Mouse (Mus musculus): ENCODE data around the gene Vip.

Vip gene

DNA sequence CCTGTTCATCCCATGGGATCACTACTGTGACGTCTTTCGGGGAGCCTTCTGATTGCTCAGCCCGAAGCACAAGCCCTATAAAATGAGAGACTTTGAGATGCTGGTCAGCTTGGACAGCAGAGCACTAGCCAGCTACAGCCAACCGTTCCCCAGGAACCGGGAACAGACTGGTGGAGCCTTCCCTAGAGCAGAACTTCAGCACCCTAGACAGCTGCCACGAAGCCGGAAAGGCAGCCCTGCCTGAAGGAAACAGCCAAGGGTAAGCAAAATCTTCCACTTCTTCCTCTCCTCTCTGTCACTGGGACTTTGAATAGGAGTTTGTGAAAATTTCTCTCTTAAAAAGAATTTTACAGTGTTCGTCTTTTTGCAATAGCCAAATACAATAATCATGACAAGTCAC is at the start of gene Vip:
Vip (plus strand) TSS at position 107 of the 400 bp plus-strand sequence.
- DNase-seq (ENCODE audit: low spot score in 2 of 2) = no peak

DNA sequence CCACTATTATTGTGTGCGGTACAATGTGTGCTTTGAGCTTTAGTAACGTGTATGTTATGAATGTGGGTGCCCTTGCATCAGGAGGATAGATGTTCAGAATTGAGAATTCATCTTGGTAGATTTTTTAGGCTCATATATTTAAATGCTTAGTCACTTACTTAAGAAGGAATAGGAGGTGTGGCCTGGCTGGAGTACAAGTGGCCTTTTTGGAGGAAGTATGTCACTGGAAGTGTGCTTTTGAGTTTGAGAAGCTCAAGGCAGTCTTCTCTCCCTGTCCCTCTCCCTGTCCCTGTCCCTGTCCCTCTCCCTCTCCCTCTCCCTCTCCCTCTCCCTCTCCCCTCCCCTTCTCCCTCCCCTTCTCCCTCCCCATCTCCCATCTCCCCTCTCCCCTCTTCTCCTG is 48.0 kb upstream of the Vip start:
- no peak for DNase-seq (ENCODE audit: low spot score in 2 of 2)

DNA sequence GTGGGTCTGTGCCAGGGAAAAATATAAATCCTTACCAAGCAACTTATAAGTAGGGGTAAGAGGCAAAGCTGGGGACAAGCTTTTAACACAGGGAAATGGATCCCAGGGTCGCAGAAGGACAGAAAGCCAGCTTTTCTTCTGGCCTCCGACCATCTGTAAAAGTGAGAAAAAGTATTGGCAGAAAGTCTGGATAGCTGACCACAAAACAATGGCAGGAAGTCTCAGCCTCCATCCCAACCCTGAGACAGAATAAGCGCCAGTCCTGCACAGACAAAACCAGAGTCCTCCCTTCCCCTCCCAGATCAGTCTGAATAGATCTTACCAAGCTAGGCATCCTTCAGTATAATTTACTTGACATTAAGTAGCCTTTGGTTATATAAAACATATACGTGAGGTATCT is 47.0 kb upstream of the Vip start:
- no peak for DNase-seq (ENCODE audit: low spot score in 2 of 2)

DNA sequence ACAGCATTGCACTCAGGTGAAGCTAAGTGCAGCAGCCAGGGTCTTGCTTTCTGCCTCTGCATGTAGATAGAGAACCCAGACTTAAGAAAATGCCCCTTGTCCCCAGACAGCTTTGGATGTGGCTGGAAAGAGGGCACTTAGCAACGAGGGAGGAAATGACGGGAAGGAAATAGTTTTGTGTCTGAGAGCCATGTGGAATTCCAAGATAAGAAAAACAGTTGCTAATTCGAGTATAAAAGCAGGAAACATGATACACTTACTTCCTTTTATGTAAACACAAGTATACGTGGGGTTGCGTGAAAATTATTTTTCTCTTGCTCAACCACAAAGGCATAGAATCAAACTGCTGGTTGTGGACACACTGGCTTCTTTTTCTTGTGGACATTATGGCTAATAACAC is 45.6 kb upstream of the Vip start, which contains the start of gene Myct1:
Myct1 (plus strand) TSS at position 312 of the 400 bp plus-strand sequence.
- DNase-seq (ENCODE audit: low spot score in 2 of 2) = no peak

DNA sequence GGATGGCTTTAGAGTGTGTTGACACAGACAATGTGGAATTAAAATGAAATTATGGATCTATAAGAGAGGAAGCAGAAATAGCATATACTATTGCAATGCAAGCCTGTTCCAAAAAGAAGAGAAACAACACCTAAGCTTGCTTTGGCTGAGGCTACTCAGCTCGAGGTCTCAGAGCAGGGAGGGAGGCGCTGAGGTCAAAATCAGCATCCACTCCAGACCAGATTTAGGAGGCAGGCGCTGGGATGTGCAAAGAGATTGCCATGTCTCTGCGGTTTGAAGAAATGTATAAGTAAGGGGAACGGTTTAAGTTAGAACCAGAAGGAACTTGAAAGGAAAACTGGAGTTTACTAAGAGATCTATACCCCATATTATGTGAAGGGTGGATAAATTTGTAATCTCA is 44.6 kb upstream of the Vip start:
- DNase-seq (ENCODE audit: low spot score in 2 of 2) = no peak

DNA sequence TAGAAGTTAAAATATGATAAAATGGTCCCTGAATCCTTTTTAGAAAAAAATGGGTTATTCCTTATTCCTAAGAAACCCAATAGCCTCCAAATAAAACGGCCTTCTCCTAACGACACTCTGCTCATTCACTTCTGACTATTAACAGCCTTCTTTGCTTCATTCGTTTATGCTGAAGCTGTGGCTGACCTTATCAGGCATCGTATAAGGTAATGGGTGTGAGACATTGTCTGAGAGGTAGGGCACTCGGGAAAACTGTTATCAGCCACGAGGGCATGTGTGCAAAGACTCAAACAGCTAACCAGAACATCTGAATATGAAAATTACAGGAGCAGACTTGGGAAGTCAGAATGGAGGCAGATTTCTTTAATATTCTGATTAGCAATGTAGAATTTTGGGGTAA is 42.5 kb upstream of the Vip start:
- no peak for DNase-seq (ENCODE audit: low spot score in 2 of 2)

DNA sequence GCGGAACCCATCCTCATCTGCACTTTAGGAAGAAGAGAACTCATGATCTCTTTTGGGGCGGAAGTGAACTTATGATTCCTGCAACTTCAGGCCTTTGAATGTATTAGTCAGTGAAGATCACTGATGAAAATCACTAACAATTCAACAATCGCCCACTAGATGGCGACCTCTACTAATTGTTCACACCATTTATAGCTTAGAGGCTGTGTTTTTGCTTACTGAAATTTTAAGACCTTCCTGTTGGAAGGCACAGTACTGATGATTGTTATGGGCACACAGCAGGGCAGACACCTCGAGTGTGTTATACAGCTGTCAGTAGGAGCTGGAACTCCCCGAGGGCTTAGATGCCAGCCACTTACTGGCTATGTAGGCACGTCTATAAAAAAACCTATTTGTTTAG is 38.9 kb upstream of the Vip start:
- peak; percentile 8 to 21 for DNase-seq (ENCODE audit: low spot score in 2 of 2)

DNA sequence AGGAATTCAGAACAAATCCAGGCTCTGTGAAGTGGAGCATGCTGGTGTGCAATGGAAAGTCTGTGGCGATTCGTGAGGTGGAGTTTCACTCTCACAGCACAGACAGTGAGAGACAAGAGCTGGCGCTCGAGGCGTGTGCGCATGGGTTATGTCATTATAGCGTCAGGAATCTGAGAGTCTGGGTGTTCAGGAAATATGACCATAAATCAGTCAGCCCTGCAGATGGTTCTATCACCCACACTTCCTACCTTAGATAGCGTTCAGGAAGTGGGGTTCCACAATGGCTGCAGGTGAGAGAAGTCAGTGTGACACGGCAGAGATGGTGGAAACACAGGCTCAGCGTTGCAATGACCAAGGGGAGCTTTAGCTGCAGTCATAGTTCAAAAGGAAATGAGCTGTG is 35.5 kb upstream of the Vip start:
- DNase-seq (ENCODE audit: low spot score in 2 of 2) = no peak

DNA sequence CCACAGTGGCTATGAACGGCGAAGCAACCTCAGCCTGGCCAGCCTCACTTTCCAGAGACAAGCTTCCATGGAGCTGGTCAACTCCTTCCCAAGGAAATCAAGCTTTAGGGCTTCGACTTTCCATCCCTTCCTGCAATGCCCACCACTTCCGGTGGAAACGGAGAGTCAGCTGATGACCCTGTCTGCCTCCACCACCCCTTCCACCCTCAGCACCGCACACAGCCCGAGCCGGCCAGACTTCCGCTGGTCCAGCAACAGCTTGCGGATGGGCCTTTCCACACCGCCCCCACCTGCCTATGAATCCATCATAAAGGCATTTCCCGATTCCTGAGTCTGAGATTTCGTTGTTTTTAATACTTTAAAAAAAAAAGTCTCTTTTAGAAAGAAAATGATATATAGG is 34.6 kb upstream of the Vip start:
- no peak for DNase-seq (ENCODE audit: low spot score in 2 of 2)

DNA sequence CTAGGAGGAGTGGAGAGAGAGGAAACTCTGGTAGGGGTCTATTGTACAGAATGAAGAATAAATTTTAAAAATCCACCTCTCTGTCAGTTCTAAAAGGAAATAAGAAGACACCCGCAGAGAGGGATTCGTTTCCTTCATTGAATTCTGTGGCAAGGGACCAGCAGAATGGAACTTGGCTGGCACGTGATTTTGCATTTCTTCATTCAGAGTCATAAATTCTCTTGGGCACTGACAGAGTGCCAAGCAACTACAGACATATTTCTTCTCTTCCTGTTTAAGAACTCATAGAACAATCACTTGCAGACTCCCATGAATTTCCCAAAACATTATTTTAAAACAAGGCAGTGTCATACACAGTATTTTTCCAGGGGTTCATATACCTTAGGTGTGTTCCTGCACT is 30.1 kb upstream of the Vip start:
- DNase-seq (ENCODE audit: low spot score in 2 of 2) = no peak

DNA sequence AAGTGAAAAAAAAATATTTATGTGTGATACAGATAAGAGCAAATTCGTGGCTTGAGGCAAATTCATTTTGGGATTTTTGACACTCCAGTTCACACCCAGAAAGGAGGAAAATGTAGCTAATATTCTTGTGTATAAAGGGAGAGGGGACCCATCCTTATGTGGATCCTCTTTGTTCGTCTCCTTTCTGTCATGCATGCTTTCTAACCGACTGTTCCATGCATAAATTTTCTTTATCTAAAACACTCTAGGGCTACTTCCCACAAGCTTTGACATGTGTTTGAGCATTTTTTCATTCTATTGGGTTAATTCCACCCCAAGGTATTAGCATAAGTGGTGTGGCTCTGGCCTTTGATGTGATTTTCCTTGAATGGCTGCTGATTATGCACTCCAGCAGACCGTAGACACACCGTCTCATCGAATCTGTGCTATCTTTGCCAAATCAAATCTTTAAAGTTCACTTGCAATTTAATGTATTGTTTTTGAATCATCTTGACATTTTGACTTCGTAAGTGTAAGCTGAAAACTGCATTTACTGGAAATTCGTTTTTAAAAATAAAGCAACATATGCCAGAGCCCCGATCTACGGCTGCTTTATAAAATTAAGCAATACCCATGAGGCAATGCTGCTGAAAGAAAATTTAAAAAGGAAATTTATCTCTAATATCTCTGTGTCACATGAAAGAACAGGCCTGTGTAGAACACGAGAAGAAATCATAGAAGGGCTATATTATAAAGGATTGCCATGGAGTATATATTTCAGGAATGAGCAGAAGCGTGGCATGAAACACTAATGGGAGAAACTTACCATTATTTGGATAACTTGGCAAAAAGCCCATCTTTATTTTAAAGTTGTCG is 23.6 kb upstream of the Vip start:
- no peak for DNase-seq (ENCODE audit: low spot score in 2 of 2)

DNA sequence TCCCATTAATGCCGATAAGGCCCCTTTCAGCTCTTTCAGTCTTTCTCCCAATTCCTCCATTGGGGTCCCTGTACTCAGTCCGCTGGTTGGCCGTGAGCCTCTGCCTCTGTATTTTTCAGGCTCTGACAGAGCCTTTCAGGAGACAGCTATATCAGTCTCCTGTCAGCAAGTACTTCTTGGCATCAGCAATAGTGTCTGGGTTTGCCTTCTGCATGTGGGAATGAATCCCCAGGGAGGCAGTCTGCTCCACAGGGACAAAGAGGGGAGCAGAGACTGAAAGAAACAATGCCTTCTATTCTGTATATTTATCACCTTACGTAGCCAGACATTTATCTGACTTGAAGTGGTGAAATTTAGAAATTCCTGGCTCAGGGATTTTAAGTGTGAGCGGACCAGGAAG is 12.8 kb upstream of the Vip start:
- DNase-seq (ENCODE audit: low spot score in 2 of 2) = no peak

DNA sequence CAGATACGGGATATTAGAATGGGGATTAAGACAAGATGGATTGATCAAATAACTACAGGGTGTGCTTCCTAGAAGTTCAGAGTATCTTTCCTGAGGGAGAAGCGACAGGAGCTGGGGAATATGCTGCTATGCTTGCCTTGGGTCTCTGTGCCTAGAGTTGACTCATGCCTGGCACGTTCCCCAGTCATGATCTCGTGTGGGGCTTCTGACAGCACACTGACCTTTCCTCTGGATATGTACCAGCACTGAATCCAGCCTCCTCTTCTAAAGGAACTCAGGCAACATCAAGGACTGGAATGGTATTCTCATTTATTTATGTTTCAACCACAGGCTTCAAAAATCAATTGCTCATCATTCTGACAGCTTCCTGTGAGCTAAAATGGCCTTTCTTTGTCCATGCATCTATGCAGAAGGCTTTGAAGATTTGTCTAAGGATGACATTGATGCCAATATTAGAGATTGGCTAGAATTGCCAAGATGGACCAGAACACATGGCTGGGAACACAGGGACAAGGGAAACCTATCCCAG is 5.3 kb upstream of the Vip start:
- no peak for DNase-seq (ENCODE audit: low spot score in 2 of 2)

DNA sequence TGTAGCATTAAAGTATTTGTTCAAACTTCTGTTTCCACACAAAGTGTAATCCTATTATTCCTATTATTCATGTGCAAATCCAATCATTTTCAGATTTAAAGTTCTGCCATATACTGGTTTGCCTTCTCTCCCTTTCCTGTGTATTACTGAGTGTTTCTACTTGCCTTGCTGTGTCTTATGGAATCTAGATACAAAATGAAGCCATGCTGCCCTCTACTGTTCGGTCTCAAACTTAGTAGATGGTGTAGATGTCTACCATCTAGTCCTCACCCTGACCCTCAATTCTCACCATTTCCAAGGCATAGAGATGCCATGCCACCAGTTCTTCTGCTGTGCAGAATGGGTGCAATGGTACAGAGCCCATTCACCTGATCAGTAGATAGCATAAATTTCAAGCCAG is 4.7 kb upstream of the Vip start:
- no peak for DNase-seq (ENCODE audit: low spot score in 2 of 2)

DNA sequence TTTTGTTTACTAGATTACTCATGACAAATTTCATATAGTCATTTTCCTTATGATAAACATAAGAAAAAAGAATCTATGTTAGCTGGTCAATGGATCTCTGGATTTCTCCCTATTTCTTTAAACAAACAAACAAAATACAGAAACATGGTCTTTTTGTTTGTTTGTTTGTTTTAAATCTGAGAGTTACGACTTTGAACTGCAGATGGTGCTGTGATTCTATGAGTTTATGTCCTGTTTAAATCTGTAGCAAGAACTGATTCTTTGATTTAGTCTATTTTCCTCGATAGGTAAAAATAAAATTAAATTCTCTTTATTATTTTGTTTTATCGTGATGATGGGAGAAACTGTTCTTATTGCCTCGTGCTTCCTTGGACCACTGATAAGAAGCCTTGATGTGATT is 1.7 kb upstream of the Vip start:
- no peak for DNase-seq (ENCODE audit: low spot score in 2 of 2)

DNA sequence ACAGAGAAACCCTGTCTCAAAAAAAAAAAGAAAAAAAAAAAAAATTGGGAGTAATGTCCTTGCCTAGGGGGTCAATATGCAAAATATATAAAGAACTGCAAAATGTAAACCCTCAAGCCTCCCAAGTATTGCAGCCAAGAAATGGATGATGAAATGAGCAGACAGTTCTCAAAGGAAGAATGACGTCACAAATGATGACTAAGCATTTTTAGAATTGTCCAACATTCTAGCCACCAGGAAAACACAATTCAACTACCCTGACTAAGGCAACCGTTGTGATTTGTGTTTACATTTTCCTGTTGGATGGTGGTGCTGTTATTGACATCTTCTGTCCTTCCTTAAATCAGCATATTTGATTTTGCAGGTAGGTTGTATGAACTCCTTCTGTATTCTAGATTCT is 42.3 kb downstream of the Vip start:
- no peak for DNase-seq (ENCODE audit: low spot score in 2 of 2)

DNA sequence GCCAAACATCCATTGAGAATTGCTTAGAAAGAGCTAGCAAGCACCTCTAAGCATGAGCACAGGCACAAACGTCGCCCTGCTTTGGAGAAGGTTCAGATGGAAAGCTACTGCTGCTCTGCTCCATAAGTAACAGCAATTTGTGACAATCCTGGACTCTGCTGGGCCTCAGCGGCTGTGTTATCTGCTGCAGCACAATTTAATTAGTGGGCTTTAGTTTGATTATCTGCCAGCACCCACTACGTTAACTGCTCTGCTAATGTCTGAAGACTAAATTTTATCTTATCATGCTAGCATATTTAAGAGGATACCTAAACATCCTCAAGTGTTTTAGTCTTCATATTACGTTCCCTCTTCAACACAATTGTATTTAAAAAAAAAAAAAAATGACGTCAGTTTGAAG is 46.6 kb downstream of the Vip start:
- DNase-seq (ENCODE audit: low spot score in 2 of 2) = no peak

DNA sequence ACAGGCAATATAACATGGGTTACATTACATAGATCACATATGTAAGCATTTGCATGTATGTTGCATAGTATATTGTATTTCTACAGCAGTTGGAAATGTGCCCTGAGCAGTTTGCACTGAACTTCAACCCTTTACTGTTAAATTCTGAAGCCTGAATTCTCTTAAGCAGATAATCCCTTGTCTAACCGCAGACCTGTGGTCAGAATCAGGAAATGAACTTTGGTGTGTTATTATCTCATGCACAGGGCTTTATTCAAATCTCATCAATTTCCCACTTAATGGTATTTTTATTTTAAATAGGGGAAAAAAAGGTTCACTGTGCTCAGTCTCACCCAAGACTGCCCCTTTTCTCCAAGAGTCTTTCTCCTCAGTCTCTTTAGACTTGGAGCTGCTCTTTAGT is 55.3 kb downstream of the Vip start:
- DNase-seq (ENCODE audit: low spot score in 2 of 2) = no peak
